Mouse (Mus musculus) layer of hippocampus, adult 18-20 months (tissue): ENCODE results near the gene Zfp420. TPM values are rescaled to one million over a fixed set of nuclear protein-coding genes. Genes with fewer than 3 reads are reported as not detected.
"Not testable (repeated sequence)": the region's sequence is repeated elsewhere in the genome, so short reads cannot be mapped to it uniquely, and the experiment has no call there.

Experiments used
- DNase-seq, 2 experiments: peaks; one replicate each; pipeline ENCODE4 v3.0.0; 2022; ENCODE audit warnings: low spot score in 2 of 2
- long read RNA-seq: library from polyadenylated mRNA; stranded (forward); transcript quantifications from one replicate; pipeline ENCODE4 v2.0.0, GENCODE M21; 2021
- total RNA-seq, 2 experiments: library from RNA; stranded (reverse); gene quantifications; 2 replicates each; pipeline ENCODE4 v1.2.3; 2021

The Zfp420 gene
- total RNA-seq: 10 to 100 TPM; 17.4 to 21.0 TPM
- long read RNA-seq, transcript Zfp420-202 (4 exons, 2,537 nt): major isoform, 9 of 14 reads
- long read RNA-seq, partial matches to known transcripts: 2 of 14 reads
- long read RNA-seq, other reads (novel, unspliced or antisense): 2 of 14 reads

DNA sequence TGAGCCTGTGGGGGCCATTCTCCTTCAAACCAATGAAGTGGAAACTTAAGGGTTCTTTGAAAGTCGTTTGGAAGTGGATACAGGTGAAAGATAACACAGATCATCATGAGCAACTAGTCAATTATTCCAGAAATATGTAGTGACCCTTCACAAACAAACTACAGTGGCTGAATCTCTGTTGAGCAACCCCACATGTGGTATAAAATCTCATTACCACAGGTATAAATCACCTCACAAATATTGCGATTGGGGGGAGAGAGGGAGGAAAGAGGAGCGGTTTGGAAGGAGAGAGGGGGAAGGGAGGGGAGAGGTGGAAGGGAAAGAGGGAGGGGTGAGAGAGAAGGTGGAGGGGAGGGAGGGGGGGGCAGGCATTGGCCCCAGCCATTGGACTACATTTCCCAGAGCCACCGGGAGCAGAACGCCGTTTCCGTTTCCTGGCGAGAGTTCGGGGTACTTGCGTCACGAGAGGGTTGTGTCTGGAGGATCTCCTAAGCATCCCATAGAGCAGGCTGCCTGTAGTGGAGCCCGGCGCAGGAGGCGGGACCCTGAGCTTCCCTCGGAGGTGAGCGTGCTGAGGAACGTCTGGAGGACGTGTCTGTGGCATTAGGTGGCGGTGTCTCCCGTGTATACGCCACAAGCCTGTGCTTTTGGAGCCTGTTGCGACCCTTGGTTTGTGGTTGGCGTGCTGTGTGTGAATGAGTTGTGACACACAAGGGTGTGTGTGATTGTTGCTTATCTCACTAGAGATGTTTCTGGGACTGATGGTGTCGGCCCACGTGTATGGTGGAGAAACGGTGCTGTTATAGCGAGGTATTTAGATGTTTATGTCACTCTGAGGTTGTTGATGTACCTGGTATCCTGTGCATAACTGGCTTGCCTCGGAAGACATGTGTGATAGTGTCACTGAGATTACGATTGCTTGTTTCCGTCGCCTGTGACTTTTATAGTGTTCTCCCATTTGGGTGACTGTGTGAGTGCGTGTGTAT, at the start of gene Zfp420:
TSS of gene Zfp420 (plus strand) at position 448 of the 986 bp plus-strand sequence.
- peak; percentile 93 to 95 for DNase-seq

DNA sequence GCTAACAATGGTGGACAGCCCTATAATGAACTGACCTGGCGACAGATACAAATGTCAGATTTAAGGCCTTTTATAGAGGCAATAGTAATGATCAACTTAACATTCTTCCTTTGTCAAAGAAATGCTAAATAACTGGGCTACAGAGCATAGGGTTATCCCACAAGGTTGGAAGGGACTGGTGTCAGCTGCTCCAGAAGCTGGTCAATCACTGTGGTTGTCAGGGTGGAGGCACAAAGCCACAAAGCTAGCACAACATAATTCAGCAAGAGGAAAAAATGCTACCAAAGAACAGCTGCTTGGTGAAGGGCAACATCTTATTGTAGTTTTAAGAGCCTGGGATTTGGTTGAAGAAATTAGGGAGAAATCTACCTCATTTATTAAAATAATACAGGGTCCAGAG, 47.5 kb upstream of the Zfp420 start:
- no peak for DNase-seq

DNA sequence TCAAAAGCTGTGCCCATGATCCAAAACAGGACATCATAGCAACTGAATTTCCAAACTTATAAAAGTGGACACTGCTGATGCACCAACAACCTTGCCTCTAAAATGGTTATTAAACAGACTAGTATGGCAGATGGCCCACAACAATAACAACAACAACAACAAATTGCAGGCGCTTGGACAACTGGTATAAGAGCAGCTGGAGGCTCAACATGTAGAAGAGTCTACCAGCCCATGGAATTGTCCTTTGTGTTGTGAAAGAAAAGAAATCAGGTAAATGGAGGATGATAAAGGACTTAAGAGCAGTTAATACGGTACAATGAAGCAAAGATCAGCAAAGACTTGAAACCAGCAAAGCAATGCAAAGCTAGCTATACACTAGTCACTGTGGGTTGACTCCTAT, 45.4 kb upstream of the Zfp420 start:
- DNase-seq: no peak

DNA sequence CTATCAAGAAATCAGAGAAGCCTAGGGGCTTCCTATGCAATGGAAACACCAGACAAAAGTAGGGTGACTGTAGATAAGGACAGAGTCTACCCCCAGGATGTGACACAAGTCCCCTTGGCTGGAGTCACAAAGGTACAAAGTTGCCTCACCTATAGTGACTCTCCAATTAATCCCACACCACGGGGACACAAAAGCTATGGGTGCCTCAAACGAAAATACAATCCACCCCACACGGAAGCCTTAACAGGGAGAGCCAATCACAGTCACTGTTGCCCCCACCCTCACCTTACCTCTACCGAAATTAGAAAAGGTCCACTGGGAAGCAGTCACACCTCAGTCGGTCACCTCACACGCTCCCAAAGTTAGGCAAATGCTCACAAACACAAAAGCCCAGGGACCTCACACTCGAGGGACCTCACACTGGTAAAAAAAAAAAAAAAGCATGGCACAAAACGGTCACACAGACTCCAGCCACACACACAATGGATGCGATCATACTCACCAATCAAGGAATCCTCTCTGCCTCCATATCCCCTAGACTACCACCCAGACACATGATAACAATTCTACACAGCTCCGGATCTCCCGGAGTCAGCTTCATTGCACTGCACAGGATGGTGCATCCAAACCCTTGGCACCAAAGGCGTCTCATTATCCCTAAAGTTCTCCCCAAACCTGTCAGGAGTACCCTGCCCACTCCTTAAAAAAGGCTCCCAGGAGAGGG, 44.6 kb upstream of the Zfp420 start:
- DNase-seq: no peak

DNA sequence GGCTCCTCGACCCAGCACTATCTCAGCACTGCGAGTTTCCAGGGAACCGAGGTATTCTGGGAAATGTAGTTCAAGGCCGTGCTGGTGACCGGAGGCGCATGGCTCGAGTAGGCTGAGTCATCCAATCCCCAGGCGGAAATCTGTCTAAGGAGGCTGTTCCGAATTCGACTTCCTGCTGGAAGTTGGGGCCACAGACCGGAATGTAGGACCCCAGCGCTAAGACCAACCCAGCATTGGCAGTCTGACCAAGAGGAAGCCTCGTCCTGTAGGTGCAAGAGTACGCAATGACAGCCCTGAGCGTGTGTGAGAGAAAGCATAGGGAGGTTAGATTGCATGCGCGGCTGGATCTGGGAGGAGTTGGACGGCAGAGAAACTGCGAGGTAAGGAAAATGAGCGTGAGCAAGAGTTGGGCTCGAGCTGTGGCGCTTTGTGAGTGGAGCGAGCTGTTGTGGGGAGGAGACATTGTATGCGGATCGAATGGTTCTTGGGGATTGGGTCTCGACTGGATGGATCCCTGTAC, 43.8 kb upstream of the Zfp420 start, which contains the start of gene Zfp790:
TSS of gene Zfp790 (plus strand) at position 205 of the 520 bp plus-strand sequence.
- DNase-seq: peak; percentile 91 to 96

DNA sequence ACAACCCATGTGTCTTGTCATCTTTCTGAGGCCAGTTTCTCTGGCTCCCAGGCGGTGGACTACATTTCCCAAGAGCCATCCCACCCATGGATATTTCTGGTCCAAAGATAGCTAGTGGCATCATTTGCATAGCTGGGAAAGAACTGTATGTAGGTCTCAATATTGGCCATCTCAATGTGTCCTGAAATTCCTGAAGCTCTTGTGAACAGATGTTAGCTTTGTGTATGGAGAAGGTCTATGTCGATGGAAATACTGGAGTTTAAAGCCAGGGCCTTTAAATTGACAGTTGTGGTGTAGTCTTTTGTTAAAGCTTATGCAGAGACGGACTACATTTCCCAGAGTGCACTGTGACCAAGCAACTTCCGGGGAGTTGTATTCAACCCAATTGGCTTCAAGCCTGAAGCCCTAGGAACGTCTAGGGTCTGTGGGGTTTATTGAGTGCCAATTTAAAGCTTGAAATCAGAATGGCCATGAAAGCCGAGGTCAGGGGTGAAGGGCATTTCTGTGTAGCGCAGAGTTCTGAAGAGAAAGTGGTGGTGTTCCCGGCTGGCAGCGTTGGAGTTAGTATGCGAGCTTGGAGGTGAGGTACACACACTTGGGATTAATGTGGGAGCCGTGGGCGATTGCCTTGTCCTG, 41.0 kb upstream of the Zfp420 start:
- peak; percentile 75 to 90 for DNase-seq

DNA sequence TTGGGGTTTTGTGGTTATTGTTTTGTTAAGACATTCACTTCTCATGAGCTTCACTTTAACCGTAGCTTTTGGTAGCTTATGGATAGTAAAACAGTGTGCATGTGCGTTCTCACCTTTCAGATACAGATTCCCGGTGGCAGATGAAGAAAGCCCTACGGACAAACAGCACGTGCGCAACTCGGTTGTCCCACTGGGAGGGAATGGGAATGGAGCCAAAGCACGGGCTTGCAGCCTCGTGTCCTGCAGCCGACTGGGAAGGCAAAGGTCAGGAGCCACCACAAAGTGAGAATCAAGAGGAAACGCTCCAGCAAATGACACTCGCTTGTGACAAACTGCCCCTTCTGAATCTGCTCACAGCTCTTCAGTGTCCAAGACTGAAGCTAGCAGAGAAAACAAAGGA, 31.8 kb upstream of the Zfp420 start:
- no peak for DNase-seq

DNA sequence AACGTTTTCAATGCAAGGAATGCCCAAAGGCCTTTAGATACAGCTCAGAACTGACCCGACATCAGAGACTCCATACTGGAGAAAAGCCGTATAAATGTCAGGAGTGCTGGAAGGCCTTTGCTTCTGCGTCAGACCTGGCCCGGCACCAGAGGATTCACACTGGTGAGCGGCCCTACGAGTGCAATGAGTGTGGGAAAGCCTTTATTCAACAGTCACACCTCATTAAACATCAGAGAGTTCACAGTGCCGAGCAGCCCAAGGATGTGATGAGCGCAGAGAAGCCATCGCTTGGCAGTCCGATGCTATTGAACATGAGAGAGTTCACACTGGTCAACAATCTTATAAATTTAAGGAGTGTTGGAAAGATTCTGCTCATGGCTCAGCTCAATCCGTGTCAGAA, 30.0 kb upstream of the Zfp420 start:
- no peak for DNase-seq

DNA sequence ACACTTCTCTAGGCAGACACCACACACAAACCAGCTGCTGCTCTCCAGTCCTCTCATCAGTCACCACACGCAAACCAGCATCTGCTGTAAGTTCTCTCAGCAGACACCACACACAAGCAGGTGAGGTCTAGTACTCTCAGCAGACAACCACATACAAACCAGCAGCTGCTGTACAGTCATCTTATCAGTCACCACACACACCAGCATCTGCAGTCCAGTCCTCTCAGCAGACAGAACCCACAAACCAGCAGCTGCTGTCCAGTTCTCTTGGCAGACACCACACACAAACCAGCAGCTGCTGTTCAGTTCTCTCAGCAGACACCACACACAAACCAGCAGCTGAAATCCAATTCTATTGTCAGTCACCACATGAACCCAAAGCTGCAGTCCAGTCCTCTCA, 23.0 kb upstream of the Zfp420 start:
- no peak for DNase-seq

DNA sequence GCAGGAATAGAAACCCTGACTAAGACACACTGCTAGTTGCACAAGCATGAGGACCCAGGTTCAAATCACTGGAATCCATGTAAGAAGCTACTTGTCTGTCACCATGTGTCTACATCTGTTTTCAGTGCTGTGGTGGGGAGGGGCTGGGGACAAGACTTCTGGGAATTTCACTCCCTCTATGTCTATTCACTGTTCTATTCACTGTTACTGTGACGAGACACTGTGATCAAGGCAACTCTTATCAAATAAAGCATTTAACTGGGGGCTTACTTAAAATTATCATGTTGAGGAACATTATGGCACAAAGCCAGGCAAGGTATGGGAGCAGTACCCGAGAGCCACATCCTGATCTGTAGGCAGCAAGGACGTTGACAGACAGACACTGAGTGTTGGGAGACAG, 20.5 kb upstream of the Zfp420 start:
- DNase-seq: no peak

DNA sequence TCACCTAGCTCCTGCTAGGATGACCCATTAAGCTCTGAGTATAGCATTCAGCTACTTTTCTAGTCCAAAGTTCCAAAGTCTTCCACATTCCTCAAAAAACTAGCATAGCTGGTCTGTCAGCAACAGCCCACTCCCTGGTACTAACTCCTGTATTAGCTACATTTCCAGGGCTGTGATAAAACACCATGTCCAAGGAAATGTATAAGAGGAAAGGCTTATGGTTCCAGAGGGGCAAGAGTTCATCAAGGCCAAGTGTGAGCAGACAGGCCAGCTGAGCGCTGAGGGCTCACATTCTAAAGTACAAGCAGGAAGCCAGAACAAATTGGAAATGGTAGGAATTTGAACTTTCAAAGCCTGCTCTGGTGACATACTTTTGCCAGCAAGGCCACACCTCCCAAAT, 17.7 kb upstream of the Zfp420 start:
- no peak for DNase-seq

DNA sequence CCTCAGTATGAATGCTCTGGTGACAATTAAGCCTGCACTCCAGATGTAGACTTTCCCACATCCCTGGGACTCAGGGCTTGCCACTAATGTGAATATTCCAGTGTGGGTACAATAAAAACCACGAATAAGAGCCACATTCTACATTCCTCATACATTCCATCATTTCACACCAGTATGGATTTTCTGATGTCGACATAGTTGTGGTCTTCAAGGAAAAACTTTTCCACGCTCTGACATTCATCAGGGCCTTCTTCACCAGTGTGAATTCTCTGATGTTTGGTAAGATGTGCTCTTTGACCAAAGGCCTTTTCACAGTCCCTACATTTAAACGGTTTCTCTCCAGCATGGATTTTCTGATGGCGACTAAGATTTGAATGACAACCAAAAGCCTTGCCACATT, 15.2 kb upstream of the Zfp420 start:
- DNase-seq: no peak

DNA sequence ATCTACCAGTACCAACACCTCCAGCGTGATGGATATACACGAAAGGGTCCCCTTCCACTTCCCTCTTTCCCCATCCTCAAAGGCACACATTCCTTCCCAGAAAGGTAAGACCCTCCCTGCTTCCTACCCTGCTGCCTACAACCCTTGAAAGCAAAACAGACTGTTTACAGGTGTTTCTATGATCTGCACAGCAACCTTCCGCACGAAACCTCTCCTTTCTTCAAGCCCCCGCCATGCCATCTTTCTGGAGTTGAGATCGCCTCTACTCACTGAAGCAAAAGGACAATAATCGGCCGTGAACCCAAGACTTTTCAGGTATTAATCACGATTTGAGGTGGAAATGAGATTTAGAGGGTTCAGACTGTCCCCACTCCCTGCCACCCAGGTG, 7.0 kb upstream of the Zfp420 start:
- no peak for DNase-seq

DNA sequence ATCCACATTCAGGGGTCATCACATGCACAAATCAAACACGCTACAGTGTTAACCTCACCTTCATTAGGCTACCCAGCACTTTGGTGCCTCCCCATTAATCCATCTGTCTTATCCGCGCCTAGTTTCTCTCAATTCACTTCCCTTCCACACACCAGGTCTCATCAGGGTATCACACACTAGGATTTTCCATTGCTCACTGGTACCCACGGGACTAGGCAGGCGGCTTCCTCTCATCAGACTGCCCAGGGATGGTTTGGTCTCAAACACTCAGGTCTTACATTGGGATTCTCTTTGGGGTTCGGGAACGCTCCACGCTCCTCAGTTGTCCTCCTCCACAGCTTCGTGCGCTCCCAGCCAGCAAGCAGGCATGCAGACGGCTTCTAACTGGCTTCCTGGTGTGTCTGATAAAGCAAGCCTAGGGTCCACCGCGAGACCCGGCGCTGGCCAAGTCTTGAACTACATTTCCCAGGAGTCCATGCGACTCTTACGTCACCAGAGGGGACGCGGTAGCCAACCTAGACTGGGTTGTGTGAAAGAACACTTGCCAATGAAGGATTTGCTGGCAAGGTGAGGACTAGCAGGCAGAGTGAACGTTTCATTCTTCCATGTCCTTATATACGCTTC, 6.4 kb upstream of the Zfp420 start, which contains the start of gene Zfp940:
TSS of gene Zfp940 (minus strand) at position 451 of the 624 bp plus-strand sequence.
- peak; percentile 83 to 93 for DNase-seq

DNA sequence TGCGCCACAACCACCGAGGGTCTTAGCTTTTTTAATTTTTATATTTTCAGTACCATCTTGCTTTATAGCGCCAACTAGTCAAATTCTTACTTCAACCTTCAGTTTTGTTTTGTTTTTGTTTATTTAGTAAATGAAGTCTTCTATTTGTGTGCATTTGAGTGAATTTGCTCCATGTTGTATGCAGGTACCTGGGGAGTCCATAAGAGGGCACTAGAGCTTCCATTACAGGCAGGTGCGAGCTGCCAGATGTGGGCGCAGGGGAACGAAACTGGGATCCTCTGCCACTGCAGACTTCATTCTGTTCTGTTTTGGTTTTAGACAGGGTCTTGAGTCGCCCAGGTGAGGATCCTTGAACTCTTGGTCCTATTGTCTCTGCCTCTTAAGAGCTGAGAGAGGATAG, 1.9 kb downstream of the Zfp420 start:
- no peak for DNase-seq

DNA sequence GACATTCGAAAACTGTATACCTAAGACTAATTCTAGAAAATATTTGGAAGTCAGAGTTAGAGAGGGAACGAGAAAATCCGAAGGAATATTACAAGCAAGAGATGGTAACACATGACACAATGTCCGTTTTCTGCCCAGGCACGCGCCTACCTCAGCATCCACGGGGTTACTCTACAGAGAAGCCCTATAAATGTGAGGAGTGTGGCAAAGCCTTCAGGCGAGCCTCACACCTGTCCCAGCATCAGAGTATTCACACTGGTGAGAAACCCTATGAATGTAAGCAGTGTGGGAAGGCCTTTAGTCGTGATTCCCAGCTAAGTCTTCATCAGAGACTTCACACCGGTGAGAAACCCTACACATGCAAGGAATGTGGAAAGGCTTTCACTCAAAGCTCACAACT, 14.5 kb downstream of the Zfp420 start:
- no peak for DNase-seq

DNA sequence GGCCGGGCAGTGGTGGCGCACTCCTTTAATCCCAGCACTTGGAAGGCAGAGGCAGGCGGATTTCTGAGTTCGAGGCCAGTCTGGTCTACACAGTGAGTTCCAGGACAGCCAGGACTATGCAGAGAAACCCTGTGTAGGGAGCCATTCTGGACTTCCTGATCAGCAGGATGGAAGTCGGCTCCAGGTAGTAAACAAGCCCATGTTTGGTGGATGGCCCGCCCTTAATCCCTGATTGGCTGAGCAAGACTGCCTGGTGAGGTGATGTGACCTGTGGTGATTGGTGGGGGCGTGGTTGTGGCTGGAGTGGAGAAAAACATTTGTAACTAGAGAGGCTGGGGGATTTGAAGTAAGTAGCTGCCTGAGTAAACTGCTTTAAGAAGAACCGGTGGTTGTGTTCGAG, 17.8 kb downstream of the Zfp420 start:
- DNase-seq: not testable (repeated sequence)

DNA sequence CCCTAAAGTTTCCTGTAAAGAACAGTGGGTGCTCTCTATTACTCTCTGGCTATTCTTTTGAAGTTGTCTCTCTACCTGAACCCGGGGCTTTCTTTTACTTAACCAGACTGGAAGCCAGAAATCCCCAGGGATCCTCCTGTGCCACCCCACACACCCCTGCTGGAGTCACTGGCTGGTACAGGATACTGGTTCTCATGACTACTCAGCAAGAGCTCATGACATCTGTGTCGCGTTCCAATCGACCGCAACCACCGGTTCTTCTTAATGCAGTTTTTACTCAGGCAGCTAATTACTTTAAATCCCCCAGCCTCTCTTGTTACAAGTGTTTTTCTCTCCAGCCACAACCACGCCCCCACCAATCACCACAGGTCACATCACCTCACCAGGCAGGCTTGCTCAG, 20.3 kb downstream of the Zfp420 start:
- DNase-seq: no peak

DNA sequence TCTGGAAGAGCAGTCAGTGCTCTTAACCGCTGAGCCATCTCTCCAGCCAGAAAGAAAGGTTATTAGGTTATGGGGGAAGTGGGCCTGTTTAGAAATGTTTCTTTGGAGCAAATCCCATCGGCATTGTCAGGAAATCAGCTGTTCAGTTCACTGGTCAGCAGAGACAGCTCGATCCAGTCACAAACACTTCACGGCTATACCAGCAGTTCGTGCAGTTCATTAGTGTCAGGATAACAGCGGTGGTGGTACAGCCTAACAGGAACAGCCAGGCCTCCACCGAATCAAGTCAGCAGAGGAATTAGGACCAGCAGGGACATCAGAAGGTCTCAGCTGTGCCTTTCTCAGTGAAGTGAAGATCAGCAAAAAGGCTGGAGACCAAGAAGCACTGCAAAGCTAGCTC, 21.1 kb downstream of the Zfp420 start:
- DNase-seq: no peak

DNA sequence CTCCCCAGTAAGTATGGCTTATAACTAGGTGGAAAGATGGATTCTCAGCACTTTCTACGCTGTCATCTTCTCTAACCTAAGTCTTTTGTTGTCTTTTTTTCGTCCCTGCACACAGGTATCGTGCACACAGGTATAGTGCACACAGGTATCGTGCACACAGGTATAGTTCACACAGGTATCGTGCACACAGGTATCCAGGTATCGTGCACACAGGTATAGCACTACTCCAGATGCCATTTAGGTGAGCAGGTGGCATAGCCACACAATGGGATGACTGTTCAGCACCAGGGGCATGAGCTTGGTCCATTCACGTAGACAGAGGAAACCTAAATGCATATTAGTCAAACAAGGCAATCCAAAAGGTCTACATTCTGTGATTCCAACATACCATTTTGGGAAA, 30.7 kb downstream of the Zfp420 start:
- no peak for DNase-seq

DNA sequence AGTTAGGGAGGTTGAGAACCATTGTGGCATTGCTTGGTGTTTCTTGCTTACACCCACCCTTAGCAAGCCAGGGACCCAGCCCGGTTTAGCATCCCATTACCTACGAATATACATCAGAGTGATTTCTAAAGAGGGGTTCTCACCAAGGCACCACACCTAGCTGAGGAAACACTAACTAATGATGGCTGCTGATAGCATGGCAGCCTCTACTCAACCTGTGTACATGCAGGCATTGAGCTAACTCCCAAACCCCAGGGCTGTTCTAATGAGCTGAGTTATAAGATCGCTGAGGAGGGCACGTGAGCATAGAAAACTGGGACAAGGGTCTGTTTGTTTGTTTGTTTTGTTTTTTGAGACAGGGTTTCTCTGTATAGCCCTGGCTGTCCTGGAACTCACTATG, 33.0 kb downstream of the Zfp420 start:
- no peak for DNase-seq
